ENCODE assay signal across 19 mouse cellular contexts in the genomic region with DNA sequence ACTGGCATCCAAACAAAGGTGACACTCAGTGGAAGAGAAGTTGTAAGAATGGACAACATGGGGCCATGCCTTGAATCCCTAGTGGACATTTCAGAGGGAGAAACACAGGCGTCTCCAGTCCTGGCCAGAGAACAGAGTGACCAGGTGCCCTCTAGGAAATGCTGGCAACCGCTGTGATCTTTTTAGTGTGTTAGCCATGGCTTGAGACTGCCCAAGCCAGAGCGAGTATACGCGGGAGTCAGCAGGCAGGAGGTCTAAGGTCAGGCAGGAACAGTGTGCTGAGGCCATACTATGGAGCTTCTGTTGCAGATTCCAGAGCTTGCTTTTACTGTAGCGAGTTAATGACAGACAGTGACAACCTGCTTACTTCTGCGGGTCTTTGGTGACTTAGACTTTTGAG.
"Had no signal": no experiment of that assay in that cellular context is flagged by ENCODE, and none has a peak within 500 bp of the region (broad histone marks: within the 10 kb centered on the region; RNA-seq: fewer than 3 reads in every experiment).

No protein-coding gene starts in this region.

- H3K9ac ChIP-seq: limb, embryonic 13.5 days; liver, embryonic 12.5 days; liver, embryonic 15.5 days; lung, embryonic 15.5 days; midbrain, embryonic 13.5 days had no signal

- H3K4me1 ChIP-seq: limb, embryonic 13.5 days; liver, embryonic 12.5 days; liver, embryonic 15.5 days; lung, embryonic 15.5 days; megakaryocyte, embryonic 14.5 days; midbrain, embryonic 13.5 days had no signal

- H3K27me3 ChIP-seq: limb, embryonic 13.5 days; liver, embryonic 15.5 days; lung, embryonic 15.5 days; megakaryocyte, embryonic 14.5 days; midbrain, embryonic 13.5 days had no signal

- DNase-seq: layer of hippocampus, adult 9-11 months; liver; lung, adult 18-20 months; lung, postnatal 10 days; lung, postnatal 36 days; thymus, adult 18-20 months; thymus, postnatal 36 days had no signal

- H3K9me3 ChIP-seq: limb, embryonic 10.5 days; limb, embryonic 13.5 days; liver, embryonic 12.5 days; liver, embryonic 15.5 days; lung, embryonic 15.5 days; midbrain, embryonic 13.5 days had no signal

- H3K4me3 ChIP-seq: layer of hippocampus, adult 2 months; limb, embryonic 10.5 days; limb, embryonic 13.5 days; liver, embryonic 12.5 days; liver, embryonic 15.5 days; lung, embryonic 15.5 days; megakaryocyte, embryonic 14.5 days; midbrain, embryonic 10.5 days; midbrain, embryonic 13.5 days had no signal

- H3K27ac ChIP-seq: layer of hippocampus, adult 2 months; limb, embryonic 10.5 days; limb, embryonic 13.5 days; liver, embryonic 12.5 days; liver, embryonic 15.5 days; lung, embryonic 15.5 days; midbrain, embryonic 10.5 days; midbrain, embryonic 13.5 days had no signal

- H3K4me2 ChIP-seq: limb, embryonic 13.5 days; liver, embryonic 12.5 days; liver, embryonic 15.5 days; lung, embryonic 15.5 days; midbrain, embryonic 13.5 days had no signal

- H3K36me3 ChIP-seq: limb, embryonic 10.5 days; limb, embryonic 13.5 days; liver, embryonic 12.5 days; liver, embryonic 15.5 days; lung, embryonic 15.5 days; midbrain, embryonic 10.5 days; midbrain, embryonic 13.5 days had no signal

- ATAC-seq: inflammation-experienced regulatory T-cells, adult 6 months; intestine, embryonic 16.5 days; liver, embryonic 12.5 days; midbrain, embryonic 13.5 days; midbrain, embryonic 16.5 days had no signal
